Mouse (Mus musculus) liver, postnatal 0 days (tissue): ENCODE data around the gene Dcun1d5. TPM values are rescaled to one million over a fixed set of nuclear protein-coding genes. Genes with fewer than 3 reads are reported as not detected.

Experiments
- ATAC-seq: fragments of 200-750 bp; cut with Nextera tagmentation; 2 replicates; pipeline ENCODE4 v1.8.0; 2017; ENCODE audit warnings: mild to moderate bottlenecking, moderate library complexity
- DNase-seq: peaks from one replicate; pipeline ENCODE4 v3.0.0-alpha.2; 2016
- H3K27ac ChIP-seq: fragments of 300-500 bp; sonication (generic); 2 replicates; pipeline ENCODE4 v1.5.1; 2014; ENCODE audit warnings: antibody characterized with exemption, moderate library complexity, mild to moderate bottlenecking, low read depth
- H3K27me3 ChIP-seq: fragments of 300-500 bp; sonication (generic); 2 replicates; pipeline ENCODE4 v1.6.1; 2014; ENCODE audit warnings: low read length, control low read depth, mixed read lengths; ENCODE audit not compliant: insufficient read depth
- H3K36me3 ChIP-seq: fragments of 300-500 bp; sonication (generic); replicated peaks from 2 replicates; pipeline ENCODE4 v1.6.1; 2014; ENCODE audit warnings: mild to moderate bottlenecking, control low read depth, low read length, moderate library complexity, mixed read lengths; ENCODE audit not compliant: insufficient read depth
- H3K4me1 ChIP-seq: fragments of 300-500 bp; sonication (generic); 2 replicates; pipeline ENCODE4 v1.6.1; 2014; ENCODE audit warnings: antibody characterized with exemption, mild to moderate bottlenecking, control low read depth; ENCODE audit not compliant: insufficient read depth
- H3K4me2 ChIP-seq: fragments of 300-500 bp; sonication (generic); 2 replicates; pipeline ENCODE4 v1.6.1; 2014; ENCODE audit warnings: low read depth, mild to moderate bottlenecking, low read length, moderate library complexity, mixed read lengths
- H3K4me3 ChIP-seq: fragments of 300-500 bp; sonication (generic); 2 replicates; pipeline ENCODE4 v1.5.1; 2014; ENCODE audit warnings: low read depth, low read length
- H3K9ac ChIP-seq: fragments of 300-500 bp; sonication (generic); replicated peaks from 2 replicates; pipeline ENCODE4 v1.6.1; 2014; ENCODE audit warnings: mild to moderate bottlenecking, moderate library complexity
- H3K9me3 ChIP-seq: fragments of 300-500 bp; sonication (generic); 2 replicates; pipeline ENCODE4 v1.6.1; 2016; ENCODE audit warnings: mild to moderate bottlenecking, control low read depth, low read length, mixed read lengths
- CTCF ChIP-seq: sonication (generic); IDR thresholded peaks from 2 replicates; pipeline ENCODE4 v1.5.1; 2016; ENCODE audit warnings: antibody characterized with exemption, low read depth
- EP300 ChIP-seq: IDR thresholded peaks from 2 replicates; pipeline ENCODE4 v1.6.1; 2016; ENCODE audit warnings: antibody characterized with exemption, low read depth, mild to moderate bottlenecking
- whole genome bisulfite sequencing: fragments of 180-500 bp; shearing (Covaris S2); extraction: QIAGEN DNeasy Blood & Tissue Kit; methylation state at CpG from one replicate; pipeline ENCODE4 v1.1.7; 2014; ENCODE audit not compliant: insufficient replicate concordance; 5-methylcytosine and 5-hydroxymethylcytosine counted together
- polyA plus RNA-seq: library from polyadenylated mRNA; unstranded; fragments of >200 nt; fragmentation: Nextera tagmentation; extraction: Ambion mirVana; gene quantifications from 2 replicates; pipeline ENCODE4 v1.2.1, GENCODE M21; 2015

Dcun1d5 gene
- polyA plus RNA-seq, 1 experiment from 2014 or later = 46.0 TPM

DNA sequence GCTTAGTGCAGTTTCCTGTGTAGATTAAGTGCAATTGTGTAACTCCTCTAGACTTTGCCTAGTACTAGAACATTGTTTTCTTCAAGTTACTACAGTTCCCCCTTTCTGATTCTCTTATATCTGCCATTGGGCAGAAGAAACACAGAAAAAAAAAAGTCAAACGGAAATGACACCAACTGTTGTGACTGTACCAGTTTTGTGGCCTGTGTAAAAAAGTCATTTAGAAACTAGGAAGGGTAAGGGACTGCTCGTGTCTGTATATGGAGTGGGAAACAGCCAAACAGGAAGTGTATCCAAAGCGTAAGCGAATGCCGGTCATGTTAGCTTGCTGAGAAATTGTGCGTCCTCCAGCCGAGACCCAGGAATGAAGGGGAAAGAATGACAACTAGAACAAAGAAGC lies 37.1 kb downstream of the Dcun1d5 start:
- Histone ChIP-seq H3K36me3 (no peaks in the 10 kb centered on the region), H3K4me2 (no peak overlapping the region), H3K4me1 (no peaks in the 10 kb centered on the region), H3K9ac (no peak overlapping the region), H3K27me3 (no peaks in the 10 kb centered on the region), H3K27ac (peak overlapping the region; percentile 44), H3K9me3 (no peaks in the 10 kb centered on the region), H3K4me3 (no peak overlapping the region)
- ATAC-seq (peak; percentile 66), DNase-seq (no peak)
- TF ChIP-seq EP300 (no peak), CTCF (no peak)
- WGBS = 58% methylated on average over 7 of the region's 7 CpGs

DNA sequence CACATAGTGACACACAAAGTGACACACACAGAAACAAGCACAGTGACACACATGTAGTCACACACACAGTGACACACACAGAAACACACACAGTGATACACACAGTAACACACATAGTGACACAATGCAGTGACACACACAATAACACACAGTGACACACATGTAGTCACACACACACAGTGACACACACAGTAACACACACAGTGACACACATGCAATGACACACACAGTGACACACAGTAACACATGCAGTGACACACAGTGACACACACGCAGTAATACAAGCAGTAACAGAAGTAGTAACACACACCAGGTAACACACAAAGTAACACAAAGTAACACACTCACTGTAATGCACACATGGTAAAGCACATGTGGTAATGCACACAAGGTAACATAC lies 54.3 kb downstream of the Dcun1d5 start:
- no peak overlapping the region for H3K9ac ChIP-seq
- 77% methylated on average over 1 of the region's 1 CpGs for WGBS
- H3K27me3 ChIP-seq = no peaks in the 10 kb centered on the region
- no peak overlapping the region for H3K4me2 ChIP-seq
- no peak overlapping the region for H3K4me3 ChIP-seq
- no peak for DNase-seq
- no peak overlapping the region for H3K27ac ChIP-seq
- no peaks in the 10 kb centered on the region for H3K36me3 ChIP-seq
- ATAC-seq = no peak
- H3K9me3 ChIP-seq = no peaks in the 10 kb centered on the region
- no peaks in the 10 kb centered on the region for H3K4me1 ChIP-seq
- TF ChIP-seq CTCF = no peak
- no peak for TF ChIP-seq EP300

DNA sequence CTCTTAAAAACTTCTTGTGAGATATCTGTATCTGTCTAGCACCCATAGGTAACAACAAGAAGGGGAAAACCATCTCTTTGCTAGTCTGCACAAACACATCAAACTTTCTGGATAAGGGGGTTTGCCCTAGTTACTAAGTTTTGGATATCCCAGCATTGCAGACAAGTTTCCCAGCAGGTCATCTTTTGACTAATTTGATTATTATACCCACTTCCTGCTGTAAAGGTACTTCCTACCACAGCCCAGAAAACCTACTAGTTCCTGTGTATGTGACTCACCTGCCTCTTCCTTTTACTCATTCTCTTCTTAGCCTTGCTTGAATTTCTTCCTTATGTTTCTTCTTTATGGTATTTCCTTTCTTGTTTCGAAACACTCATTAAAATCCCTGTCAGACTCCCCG lies 55.6 kb downstream of the Dcun1d5 start:
- Histone ChIP-seq H3K4me2 (no peak overlapping the region), H3K27me3 (no peaks in the 10 kb centered on the region), H3K27ac (no peak overlapping the region), H3K36me3 (no peaks in the 10 kb centered on the region), H3K4me1 (no peaks in the 10 kb centered on the region), H3K9me3 (no peaks in the 10 kb centered on the region), H3K9ac (no peak overlapping the region), H3K4me3 (no peak overlapping the region)
- ATAC-seq = no peak
- no peak for DNase-seq
- no peak for TF ChIP-seq CTCF
- TF ChIP-seq EP300 = no peak
- 74% methylated on average over 2 of the region's 2 CpGs for WGBS

DNA sequence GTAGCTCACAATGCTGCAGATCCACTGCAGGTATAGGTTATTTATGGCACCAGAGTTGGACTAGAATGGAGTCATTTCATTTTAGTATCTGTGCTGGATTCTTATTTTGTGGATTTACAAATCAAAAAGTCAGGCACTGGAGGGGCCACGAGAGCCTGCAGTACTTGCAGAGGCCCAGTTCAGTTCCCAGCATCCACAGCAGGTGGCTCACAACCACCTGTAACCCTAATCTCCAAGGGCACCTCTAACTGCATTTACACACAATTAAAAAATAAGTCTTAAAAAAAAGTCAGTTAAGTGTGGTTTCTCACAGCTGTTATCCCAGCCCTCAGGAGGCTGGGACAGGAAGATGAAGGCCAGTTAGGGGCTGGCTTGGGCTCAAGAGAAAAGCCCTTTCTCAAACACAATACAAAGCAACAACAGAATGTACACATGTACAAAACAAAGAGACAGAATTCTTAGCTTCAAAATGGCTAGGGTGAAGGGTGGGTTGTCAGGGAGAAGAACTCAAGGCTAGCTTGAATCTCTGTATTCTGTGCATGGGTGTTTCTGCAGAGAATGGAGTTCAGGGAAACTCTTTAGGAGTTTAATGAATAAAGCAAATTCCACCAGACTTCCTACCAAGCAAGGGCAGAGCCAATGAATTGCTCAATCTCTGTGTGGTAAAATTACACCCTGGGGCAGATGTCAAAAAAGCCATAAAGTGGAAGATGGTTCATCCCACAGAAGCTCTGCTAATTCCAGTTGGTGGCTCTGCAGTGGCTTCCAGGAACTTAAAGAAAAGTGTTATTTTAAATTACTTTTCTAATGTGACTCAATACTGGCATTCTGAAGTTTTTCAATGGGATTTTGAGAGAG lies 68.7 kb downstream of the Dcun1d5 start:
- TF ChIP-seq EP300 = no peak
- Histone ChIP-seq H3K27ac (peak overlapping the region; percentile 35; the same call in 1 of the 2 replicates), H3K4me2 (no peak overlapping the region), H3K4me3 (no peak overlapping the region), H3K9ac (no peak overlapping the region), H3K4me1 (no peaks in the 10 kb centered on the region), H3K36me3 (no peaks in the 10 kb centered on the region), H3K27me3 (no peaks in the 10 kb centered on the region), H3K9me3 (no peaks in the 10 kb centered on the region)
- DNase-seq (no peak), ATAC-seq (no peak)
- WGBS = 48% methylated on average over 1 of the region's 1 CpGs

Other genes starting within 250 kb of the Dcun1d5 start
- 1.3 and 1.5 TPM in 2 replicates for gene Dync2h1, start 74 bp upstream of the Dcun1d5 start, polyA plus RNA-seq
- 0.28 and 0.37 TPM in 2 replicates for gene Mmp13, start 88.0 kb downstream of the Dcun1d5 start, polyA plus RNA-seq
- gene Mmp12, start 159.9 kb downstream of the Dcun1d5 start, polyA plus RNA-seq = 0.27 and 0.63 TPM in 2 replicates
- gene Mmp1b, start 203.5 kb downstream of the Dcun1d5 start, polyA plus RNA-seq = not detected in 2 replicates